Mouse (Mus musculus) intestine, postnatal 0 days (tissue): ENCODE results near the gene Arl14. TPM values are rescaled to one million over a fixed set of nuclear protein-coding genes. Genes with fewer than 3 reads are reported as not detected.
A peak's percentile ranks its signal among the peaks of the same experiment; 100 is the strongest.

Source experiments
- ATAC-seq: fragments of 200-750 bp; cut with Nextera tagmentation; 2 replicates; pipeline ENCODE4 v1.8.0; 2017; ENCODE audit warnings: mild to moderate bottlenecking, moderate TSS enrichment, moderate library complexity
- H3K27ac ChIP-seq: fragments of 300-500 bp; sonication (generic); 2 replicates; pipeline ENCODE4 v1.5.1; 2014; ENCODE audit warnings: mild to moderate bottlenecking, low read depth, low read length, moderate library complexity
- H3K27me3 ChIP-seq: fragments of 300-500 bp; sonication (generic); replicated peaks from 2 replicates; pipeline ENCODE4 v1.6.1; 2014; ENCODE audit warnings: low read length, mixed read lengths; ENCODE audit not compliant: control insufficient read depth, insufficient read depth
- H3K36me3 ChIP-seq: fragments of 300-500 bp; sonication (generic); 2 replicates; pipeline ENCODE4 v1.6.1; 2014; ENCODE audit warnings: mild to moderate bottlenecking, moderate library complexity; ENCODE audit not compliant: control insufficient read depth, insufficient read depth
- H3K4me1 ChIP-seq: fragments of 300-500 bp; sonication (generic); replicated peaks from 2 replicates; pipeline ENCODE4 v1.6.1; 2014; ENCODE audit warnings: antibody characterized with exemption, low read length, mixed read lengths; ENCODE audit not compliant: control insufficient read depth, insufficient read depth
- H3K4me2 ChIP-seq: fragments of 300-500 bp; sonication (generic); replicated peaks from 2 replicates; pipeline ENCODE4 v1.6.1; 2014; ENCODE audit warnings: low read depth, mild to moderate bottlenecking, moderate library complexity
- H3K4me3 ChIP-seq: fragments of 300-500 bp; sonication (generic); 2 replicates; pipeline ENCODE4 v1.5.1; 2014; ENCODE audit warnings: low read depth, low read length
- H3K9ac ChIP-seq: fragments of 300-500 bp; sonication (generic); 2 replicates; pipeline ENCODE4 v1.6.1; 2014; ENCODE audit warnings: mild to moderate bottlenecking, low read depth, low read length
- H3K9me3 ChIP-seq: fragments of 300-500 bp; sonication (generic); 2 replicates; pipeline ENCODE4 v1.6.1; 2016; ENCODE audit warnings: mixed run types; ENCODE audit not compliant: control insufficient read depth
- CTCF ChIP-seq: sonication (generic); IDR thresholded peaks from 2 replicates; pipeline ENCODE4 v1.5.1; 2016; ENCODE audit warnings: low read depth, mild to moderate bottlenecking, control low read depth, antibody characterized with exemption, moderate library complexity
- WGBS: fragments of 180-500 bp; shearing (Covaris S2); extraction: QIAGEN DNeasy Blood & Tissue Kit; methylation state at CpG from one replicate; pipeline ENCODE4 v1.1.7; 2014; 5-methylcytosine and 5-hydroxymethylcytosine counted together
- polyA plus RNA-seq: library from polyadenylated mRNA; unstranded; fragments of >200 nt; fragmentation: Nextera tagmentation; extraction: Ambion mirVana; gene quantifications from 2 replicates; pipeline ENCODE4 v1.2.1, GENCODE M21; 2015

Gene Arl14
- polyA plus RNA-seq, 1 experiment from 2014 or later = 1.1 TPM

- peak; percentile 76 for ATAC-seq
- no peaks in the 10 kb centered on the region for H3K9me3 ChIP-seq
- no peaks in the 10 kb centered on the region for H3K4me1 ChIP-seq
- H3K27ac ChIP-seq = no peak overlapping the region
- no peak overlapping the region for H3K9ac ChIP-seq
- H3K4me3 ChIP-seq = no peak overlapping the region
- TF ChIP-seq CTCF = peak; percentile 88
- H3K4me2 ChIP-seq = no peak overlapping the region
- H3K36me3 ChIP-seq = no peaks in the 10 kb centered on the region
- no peaks in the 10 kb centered on the region for H3K27me3 ChIP-seq
- WGBS = 36% methylated on average over 12 of the region's 12 CpGs
Measured at GRCm38 (mm10) chr3:69208441-69209309, 13.5 kb upstream of the Arl14 start.

- H3K27ac ChIP-seq = no peak overlapping the region
- H3K4me1 ChIP-seq = no peaks in the 10 kb centered on the region
- no peaks in the 10 kb centered on the region for H3K9me3 ChIP-seq
- no peaks in the 10 kb centered on the region for H3K36me3 ChIP-seq
- H3K4me2 ChIP-seq = no peak overlapping the region
- WGBS = 95% methylated on average over 2 of the region's 2 CpGs
- H3K9ac ChIP-seq = no peak overlapping the region
- H3K27me3 ChIP-seq = no peaks in the 10 kb centered on the region
- no peak for TF ChIP-seq CTCF
- H3K4me3 ChIP-seq = no peak overlapping the region
- ATAC-seq = no peak
Measured at GRCm38 (mm10) chr3:69212246-69212645, 10.0 kb upstream of the Arl14 start.

GRCm38 (mm10) chr3:69213465-69213864, 8.8 kb upstream of the Arl14 start:
- TF ChIP-seq CTCF = no peak
- Histone ChIP-seq H3K4me3 (no peak overlapping the region), H3K9ac (no peak overlapping the region), H3K27me3 (no peaks in the 10 kb centered on the region), H3K4me1 (no peaks in the 10 kb centered on the region), H3K9me3 (no peaks in the 10 kb centered on the region), H3K36me3 (no peaks in the 10 kb centered on the region), H3K27ac (no peak overlapping the region), H3K4me2 (no peak overlapping the region)
- no peak for ATAC-seq
- WGBS = 90% methylated on average over 5 of the region's 5 CpGs

- Histone ChIP-seq H3K36me3 (no peaks in the 10 kb centered on the region), H3K27ac (no peak overlapping the region), H3K27me3 (no peaks in the 10 kb centered on the region), H3K4me1 (no peaks in the 10 kb centered on the region), H3K9ac (no peak overlapping the region), H3K9me3 (no peaks in the 10 kb centered on the region), H3K4me3 (no peak overlapping the region), H3K4me2 (no peak overlapping the region)
- no peak for TF ChIP-seq CTCF
- 89% methylated on average over 5 of the region's 5 CpGs for WGBS
- no peak for ATAC-seq
Measured at GRCm38 (mm10) chr3:69214566-69214965, 7.7 kb upstream of the Arl14 start.

GRCm38 (mm10) chr3:69222502-69222900, 282 bp downstream of the Arl14 start:
- H3K9me3 ChIP-seq = no peaks in the 10 kb centered on the region
- ATAC-seq = no peak
- WGBS = 47% methylated on average over 14 of the region's 14 CpGs
- H3K9ac ChIP-seq = no peak overlapping the region
- peak overlapping the region; percentile 42 for H3K4me2 ChIP-seq
- peak overlapping the region; percentile 11; the same call in 1 of the 2 replicates for H3K4me3 ChIP-seq
- no peak overlapping the region for H3K27ac ChIP-seq
- no peaks in the 10 kb centered on the region for H3K36me3 ChIP-seq
- TF ChIP-seq CTCF = no peak
- H3K4me1 ChIP-seq = no peaks in the 10 kb centered on the region
- no peaks in the 10 kb centered on the region for H3K27me3 ChIP-seq

- H3K4me2 ChIP-seq = peak overlapping the region; percentile 42
- WGBS = 60% methylated on average over 7 of the region's 7 CpGs
Measured at GRCm38 (mm10) chr3:69222987-69223386, 768 bp downstream of the Arl14 start.

More at GRCm38 (mm10) chr3:69222987-69223386, 768 bp downstream of the Arl14 start:
- Histone ChIP-seq H3K4me3 (peak overlapping the region; percentile 11; the same call in 1 of the 2 replicates), H3K36me3 (no peaks in the 10 kb centered on the region), H3K27ac (no peak overlapping the region), H3K4me1 (no peaks in the 10 kb centered on the region), H3K9ac (no peak overlapping the region), H3K9me3 (no peaks in the 10 kb centered on the region), H3K27me3 (no peaks in the 10 kb centered on the region)
- TF ChIP-seq CTCF = no peak
- no peak for ATAC-seq
